Mouse (Mus musculus) liver, embryonic 15.5 days (tissue): ENCODE measurements around the gene Dock9. TPM values are rescaled to one million over a fixed set of nuclear protein-coding genes. Genes with fewer than 3 reads are reported as not detected.

Experiments
- ATAC-seq: fragments of 200-750 bp; cut with Nextera tagmentation; 2 replicates; pipeline ENCODE4 v1.8.0; 2017; ENCODE audit warnings: moderate number of reproducible peaks, mild to moderate bottlenecking, moderate library complexity; ENCODE audit not compliant: insufficient read depth
- H3K27ac ChIP-seq: fragments of 300-500 bp; sonication (generic); replicated peaks from 2 replicates; pipeline ENCODE4 v1.5.1; 2015; ENCODE audit warnings: mild to moderate bottlenecking, inconsistent platforms
- H3K27me3 ChIP-seq: fragments of 300-500 bp; sonication (generic); 2 replicates; pipeline ENCODE4 v1.6.1; 2015; ENCODE audit warnings: mild to moderate bottlenecking, inconsistent platforms
- H3K36me3 ChIP-seq: fragments of 300-500 bp; sonication (generic); replicated peaks from 2 replicates; pipeline ENCODE4 v1.6.1; 2015; ENCODE audit warnings: moderate library complexity, mild to moderate bottlenecking, inconsistent platforms
- H3K4me1 ChIP-seq: fragments of 300-500 bp; sonication (generic); replicated peaks from 2 replicates; pipeline ENCODE4 v1.6.1; 2015; ENCODE audit warnings: inconsistent platforms
- H3K4me2 ChIP-seq: fragments of 300-500 bp; sonication (generic); 2 replicates; pipeline ENCODE4 v1.6.1; 2015; ENCODE audit warnings: moderate library complexity, mild to moderate bottlenecking, inconsistent platforms
- H3K4me3 ChIP-seq: fragments of 300-500 bp; sonication (generic); replicated peaks from 2 replicates; pipeline ENCODE4 v1.5.1; 2015; ENCODE audit warnings: mild to moderate bottlenecking, inconsistent platforms
- H3K9ac ChIP-seq: fragments of 300-500 bp; sonication (generic); 2 replicates; pipeline ENCODE4 v1.6.1; 2015; ENCODE audit warnings: moderate library complexity, mild to moderate bottlenecking, inconsistent platforms
- H3K9me3 ChIP-seq: fragments of 300-500 bp; sonication (generic); replicated peaks from 2 replicates; pipeline ENCODE4 v1.6.1; 2016; ENCODE audit warnings: inconsistent platforms
- WGBS: fragments of 180-500 bp; shearing (Covaris S2); methylation state at CpG from one replicate; pipeline ENCODE4 v1.1.7; 2015; ENCODE audit warnings: mixed read lengths; ENCODE audit not compliant: insufficient replicate concordance; 5-methylcytosine and 5-hydroxymethylcytosine counted together
- polyA plus RNA-seq: library from polyadenylated mRNA; unstranded; fragments of >200 nt; fragmentation: Nextera tagmentation; extraction: Ambion mirVana; gene quantifications from 2 replicates; pipeline ENCODE4 v1.2.1, GENCODE M21; 2015

Gene Dock9
- polyA plus RNA-seq, 1 experiment from 2014 or later, result 1.2 TPM

GRCm38 (mm10) chr14:121600538-121600937 lies 197.1 kb downstream of the Dock9 start:
- no peak overlapping the region for H3K9ac ChIP-seq
- 0 out of 2 replicates have a peak, but pooled peaks cover 3% of the 10 kb centered on the region for H3K4me1 ChIP-seq
- H3K36me3 ChIP-seq, result no peaks in the 10 kb centered on the region
- no peaks in the 10 kb centered on the region for H3K9me3 ChIP-seq
- H3K27ac ChIP-seq, result no peak overlapping the region
- 61% methylated on average over 4 of the region's 4 CpGs for WGBS
- no peak overlapping the region for H3K4me3 ChIP-seq
- H3K4me2 ChIP-seq, result no peak overlapping the region
- ATAC-seq, result no peak
- no peaks in the 10 kb centered on the region for H3K27me3 ChIP-seq

DNA sequence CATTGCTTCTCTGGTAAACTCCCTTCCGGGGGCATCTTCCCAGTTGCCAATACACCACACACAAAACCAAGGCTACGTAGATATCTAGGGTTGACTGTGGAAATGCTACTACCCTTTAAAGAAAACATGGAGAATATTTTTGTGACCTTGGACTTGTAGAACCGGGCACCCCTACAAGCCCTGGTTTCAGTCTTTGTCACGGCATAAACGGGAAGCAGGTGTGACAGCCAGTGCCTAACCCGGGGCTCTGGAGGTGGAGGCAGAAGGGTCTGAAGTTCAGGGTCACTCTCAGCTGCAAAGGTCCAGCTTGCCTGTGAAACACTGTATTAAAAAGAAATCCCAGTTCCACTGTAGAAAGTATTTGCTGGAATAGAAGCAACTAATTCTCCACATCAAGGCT lies 200.6 kb downstream of the Dock9 start:
- Histone ChIP-seq H3K27ac (no peak overlapping the region), H3K36me3 (no peaks in the 10 kb centered on the region), H3K4me1 (0 out of 2 replicates have a peak, but pooled peaks cover 3% of the 10 kb centered on the region), H3K9me3 (no peaks in the 10 kb centered on the region), H3K4me3 (no peak overlapping the region), H3K9ac (no peak overlapping the region), H3K4me2 (no peak overlapping the region), H3K27me3 (no peaks in the 10 kb centered on the region)
- WGBS, result 58% methylated on average over 6 of the region's 6 CpGs
- no peak; the same call in 1 of the 2 replicates for ATAC-seq

- H3K4me1 ChIP-seq, result 0 out of 2 replicates have a peak, but pooled peaks cover 3% of the 10 kb centered on the region
- H3K27me3 ChIP-seq, result no peaks in the 10 kb centered on the region
- no peak overlapping the region for H3K27ac ChIP-seq
- H3K36me3 ChIP-seq, result no peaks in the 10 kb centered on the region
- H3K9me3 ChIP-seq, result no peaks in the 10 kb centered on the region
- no peak overlapping the region for H3K4me2 ChIP-seq
- no peak overlapping the region for H3K9ac ChIP-seq
- H3K4me3 ChIP-seq, result no peak overlapping the region
- ATAC-seq, result no peak
- WGBS, result 68% methylated on average over 9 of the region's 9 CpGs
Observed at GRCm38 (mm10) chr14:121596631-121597030, 201.0 kb downstream of the Dock9 start.

- no peak overlapping the region for H3K9ac ChIP-seq
- ATAC-seq, result no peak
- 77% methylated on average over 5 of the region's 5 CpGs for WGBS
- no peaks in the 10 kb centered on the region for H3K36me3 ChIP-seq
- H3K9me3 ChIP-seq, result no peaks in the 10 kb centered on the region
- H3K4me3 ChIP-seq, result no peak overlapping the region
- H3K4me1 ChIP-seq, result 0 out of 2 replicates have a peak, but pooled peaks cover 3% of the 10 kb centered on the region
- H3K4me2 ChIP-seq, result no peak overlapping the region
- no peak overlapping the region for H3K27ac ChIP-seq
- no peaks in the 10 kb centered on the region for H3K27me3 ChIP-seq
Observed at GRCm38 (mm10) chr14:121594684-121595083, 203.0 kb downstream of the Dock9 start.

DNA sequence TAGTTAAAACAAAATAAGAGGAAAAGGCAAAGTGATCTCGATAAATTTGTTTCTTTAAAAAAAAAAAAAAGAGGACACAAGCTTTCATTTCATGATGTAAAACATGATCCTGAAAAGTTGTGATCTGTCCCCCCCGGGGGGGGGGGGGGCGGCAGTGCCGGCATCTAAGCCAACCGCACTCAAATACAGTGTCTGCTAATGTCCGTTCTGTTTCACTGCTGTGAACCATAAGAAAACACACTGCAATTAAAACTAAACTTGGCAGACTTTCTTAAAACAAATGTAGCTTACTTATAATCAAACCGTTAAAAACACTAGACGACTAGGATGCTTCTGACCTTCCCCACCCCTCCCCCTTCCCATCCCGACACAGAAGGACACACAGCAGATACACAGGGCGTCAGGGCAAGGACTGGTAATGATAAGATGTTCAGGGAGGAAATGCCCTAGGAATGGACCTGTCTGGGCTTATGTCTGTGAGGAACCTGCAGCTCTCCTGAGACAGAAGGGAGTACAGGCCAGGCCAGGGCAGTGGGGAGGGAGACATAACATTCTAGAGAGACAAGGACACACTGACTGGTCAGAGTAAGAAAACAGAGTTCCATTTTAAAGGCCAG lies 204.2 kb downstream of the Dock9 start:
- Histone ChIP-seq H3K27ac (no peak overlapping the region), H3K4me1 (0 out of 2 replicates have a peak, but pooled peaks cover 3% of the 10 kb centered on the region), H3K4me2 (no peak overlapping the region), H3K9ac (no peak overlapping the region), H3K36me3 (no peaks in the 10 kb centered on the region), H3K9me3 (no peaks in the 10 kb centered on the region), H3K4me3 (no peak overlapping the region), H3K27me3 (no peaks in the 10 kb centered on the region)
- 60% methylated on average over 10 of the region's 10 CpGs for WGBS
- no peak for ATAC-seq

- no peak overlapping the region for H3K27ac ChIP-seq
- 0 out of 2 replicates have a peak, but pooled peaks cover 3% of the 10 kb centered on the region for H3K4me1 ChIP-seq
- H3K36me3 ChIP-seq, result no peaks in the 10 kb centered on the region
- H3K9me3 ChIP-seq, result no peaks in the 10 kb centered on the region
- H3K9ac ChIP-seq, result no peak overlapping the region
- ATAC-seq, result no peak
- no peak overlapping the region for H3K4me2 ChIP-seq
- 39% methylated on average over 3 of the region's 3 CpGs for WGBS
- H3K4me3 ChIP-seq, result no peak overlapping the region
- no peaks in the 10 kb centered on the region for H3K27me3 ChIP-seq
Observed at GRCm38 (mm10) chr14:121592890-121593289, 204.7 kb downstream of the Dock9 start.

DNA sequence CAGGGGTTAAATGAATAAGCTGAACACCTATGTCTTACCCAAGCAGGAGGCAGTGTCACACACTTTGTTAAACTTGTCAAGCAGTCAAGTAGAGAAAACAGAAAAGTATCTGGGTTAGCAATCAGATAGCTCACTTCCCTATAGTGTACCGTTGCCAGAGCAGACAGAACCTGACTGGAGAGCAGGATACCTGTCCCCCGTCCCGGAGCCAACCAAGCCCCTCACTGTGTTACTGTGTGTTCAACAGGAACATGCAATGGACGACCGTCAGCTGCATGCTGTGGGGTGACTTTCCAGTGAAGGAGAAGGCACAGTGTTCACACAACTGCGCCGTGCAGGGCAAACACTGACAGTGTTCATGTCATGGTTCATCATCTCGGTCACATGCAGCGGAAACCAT lies 205.3 kb downstream of the Dock9 start:
- no peak overlapping the region for H3K4me3 ChIP-seq
- no peaks in the 10 kb centered on the region for H3K36me3 ChIP-seq
- H3K9ac ChIP-seq, result no peak overlapping the region
- 66% methylated on average over 9 of the region's 9 CpGs for WGBS
- 0 out of 2 replicates have a peak, but pooled peaks cover 3% of the 10 kb centered on the region for H3K4me1 ChIP-seq
- no peaks in the 10 kb centered on the region for H3K27me3 ChIP-seq
- H3K9me3 ChIP-seq, result no peaks in the 10 kb centered on the region
- no peak for ATAC-seq
- H3K27ac ChIP-seq, result no peak overlapping the region
- H3K4me2 ChIP-seq, result no peak overlapping the region

GRCm38 (mm10) chr14:121589097-121589725 lies 208.4 kb downstream of the Dock9 start:
- 67% methylated on average over 10 of the region's 10 CpGs for WGBS

GRCm38 (mm10) chr14:121588451-121588850 lies 209.2 kb downstream of the Dock9 start:
- no peak for ATAC-seq
- Histone ChIP-seq H3K4me1 (no peaks in the 10 kb centered on the region), H3K36me3 (no peaks in the 10 kb centered on the region), H3K4me3 (no peak overlapping the region), H3K9me3 (no peaks in the 10 kb centered on the region), H3K4me2 (no peak overlapping the region), H3K27ac (no peak overlapping the region), H3K27me3 (no peaks in the 10 kb centered on the region), H3K9ac (no peak overlapping the region)
- 65% methylated on average over 4 of the region's 4 CpGs for WGBS

More at GRCm38 (mm10) chr14:121589097-121589725, 208.4 kb downstream of the Dock9 start:
- ATAC-seq, result no peak
- Histone ChIP-seq H3K9me3 (no peaks in the 10 kb centered on the region), H3K27ac (no peak overlapping the region), H3K36me3 (no peaks in the 10 kb centered on the region), H3K4me3 (no peak overlapping the region), H3K27me3 (no peaks in the 10 kb centered on the region), H3K4me2 (no peak overlapping the region), H3K9ac (no peak overlapping the region), H3K4me1 (no peaks in the 10 kb centered on the region)

GRCm38 (mm10) chr14:121585906-121586765 lies 211.5 kb downstream of the Dock9 start:
- Histone ChIP-seq H3K27me3 (no peaks in the 10 kb centered on the region), H3K4me3 (no peak overlapping the region), H3K9ac (no peak overlapping the region), H3K4me1 (no peaks in the 10 kb centered on the region), H3K9me3 (no peaks in the 10 kb centered on the region), H3K36me3 (no peaks in the 10 kb centered on the region), H3K4me2 (no peak overlapping the region), H3K27ac (no peak overlapping the region)
- 58% methylated on average over 21 of the region's 21 CpGs for WGBS
- no peak for ATAC-seq

DNA sequence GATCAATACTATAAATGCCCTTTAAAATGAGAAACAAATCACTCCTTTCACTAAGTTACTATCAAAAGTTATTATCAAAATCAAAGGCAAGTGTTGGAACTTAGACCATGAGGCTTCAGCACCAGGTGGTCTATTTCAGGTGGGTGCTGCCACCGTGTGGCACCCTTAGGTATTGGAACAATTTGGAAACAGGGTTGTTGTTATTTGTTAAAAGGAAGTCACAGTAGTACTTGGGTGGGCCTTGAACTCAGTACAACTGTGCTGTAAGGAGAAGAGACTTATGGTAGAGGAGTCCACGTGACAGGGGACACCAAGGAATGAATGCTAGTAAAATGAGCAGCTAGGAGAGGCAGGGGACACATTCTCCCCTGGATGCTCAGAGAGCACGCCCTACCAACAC lies 218.6 kb downstream of the Dock9 start:
- Histone ChIP-seq H3K36me3 (no peaks in the 10 kb centered on the region; the same call in 1 of the 2 replicates), H3K27me3 (no peaks in the 10 kb centered on the region), H3K4me3 (no peak overlapping the region), H3K9ac (no peak overlapping the region), H3K27ac (no peak overlapping the region), H3K9me3 (no peaks in the 10 kb centered on the region), H3K4me2 (no peak overlapping the region), H3K4me1 (no peaks in the 10 kb centered on the region)
- 27% methylated on average over 3 of the region's 3 CpGs for WGBS
- no peak for ATAC-seq
